Mouse (Mus musculus): ENCODE data around the gene Cd209c.

GRCm38 (mm10) chr8:3926744-3927143 lies 27.8 kb downstream of the Cd209c start, which contains the start of gene Cd209b:
- TF ChIP-seq CTCF (IDR thresholded peaks at IDR 0.05; ENCODE audit: borderline replicate concordance, extremely low read depth, insufficient read depth, insufficient read length): no peak
- no peak for TF ChIP-seq POLR2A (IDR thresholded peaks at IDR 0.05; ENCODE audit: borderline replicate concordance, extremely low read depth, insufficient read depth, insufficient read length, poor library complexity, severe bottlenecking)

Measured in brain, embryonic 14.5 days (tissue).